Comparison of ENCODE assay signal across 19 mouse cellular contexts in genomic region chr5:148924051-148924450, GRCm38 (mm10).
"Had no signal": no experiment of that assay in that cellular context is flagged by ENCODE, and none has a peak within 500 bp of the region (broad histone marks: within the 10 kb centered on the region; RNA-seq: fewer than 3 reads in every experiment).

No protein-coding gene starts in this region.

- H3K9me3 ChIP-seq: limb, embryonic 12.5 days; limb, embryonic 15.5 days; lung, embryonic 15.5 days; midbrain, embryonic 10.5 days; midbrain, embryonic 13.5 days; neural tube, embryonic 13.5 days had no signal

- H3K9ac ChIP-seq: limb, embryonic 12.5 days; limb, embryonic 15.5 days; lung, embryonic 15.5 days; midbrain, embryonic 13.5 days; neural tube, embryonic 13.5 days had no signal

- H3K27ac ChIP-seq: limb, embryonic 12.5 days; limb, embryonic 15.5 days; lung, embryonic 15.5 days; midbrain, embryonic 10.5 days; midbrain, embryonic 13.5 days; neural tube, embryonic 13.5 days had no signal

- H3K4me3 ChIP-seq: limb, embryonic 12.5 days; limb, embryonic 15.5 days; lung, embryonic 15.5 days; megakaryocyte, embryonic 14.5 days; midbrain, embryonic 10.5 days; midbrain, embryonic 13.5 days; myocyte; neural tube, embryonic 13.5 days had no signal

- H3K4me2 ChIP-seq: limb, embryonic 12.5 days; limb, embryonic 15.5 days; lung, embryonic 15.5 days; midbrain, embryonic 13.5 days; neural tube, embryonic 13.5 days had no signal

- ATAC-seq: midbrain, embryonic 13.5 days; midbrain, embryonic 16.5 days had no signal

- DNase-seq: kidney, adult 11 months; left cerebral cortex, postnatal 4 days; lung, adult 18-20 months; lung, postnatal 10 days; lung, postnatal 36 days; retina, postnatal 1 day; right cerebral cortex, postnatal 25 days; spleen, adult 18-20 months; thymus, adult 18-20 months; thymus, postnatal 36 days had no signal

- H3K27me3 ChIP-seq: limb, embryonic 12.5 days; limb, embryonic 15.5 days; lung, embryonic 15.5 days; megakaryocyte, embryonic 14.5 days; midbrain, embryonic 13.5 days; neural tube, embryonic 13.5 days had no signal
